Mouse (Mus musculus): ENCODE results near the gene Mfsd6l.

DNA sequence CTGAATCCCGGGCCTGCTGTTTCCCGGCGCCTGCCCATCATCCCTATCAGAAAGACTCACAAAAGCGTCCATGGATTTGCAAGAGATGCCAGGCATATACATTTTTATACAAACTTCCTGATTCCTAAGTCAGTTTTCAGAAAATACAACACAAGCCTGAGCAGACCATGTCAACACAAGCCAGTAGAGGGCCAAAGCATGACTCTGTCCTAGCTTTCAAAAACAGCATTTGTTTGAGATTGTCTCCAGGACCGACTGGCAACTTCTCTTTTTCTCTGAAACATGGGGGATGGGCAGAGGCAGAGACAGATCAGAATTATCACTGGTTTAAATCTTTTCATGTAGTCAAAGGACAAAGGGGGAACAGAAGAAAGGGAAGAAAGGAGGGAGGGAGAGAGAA is 34.6 kb upstream of the Mfsd6l start:
- no peak for TF ChIP-seq CTCF (IDR thresholded peaks at IDR 0.05; ENCODE audit: insufficient read depth, low read length)
- TF ChIP-seq POLR2A (IDR thresholded peaks at IDR 0.05; ENCODE audit: borderline replicate concordance, extremely low read depth, low read depth, low read length) = no peak

Measured in lung, adult 2 months (tissue).